Mouse (Mus musculus) G1E (cell line): ENCODE measurements around the gene Tprkb.

ENCODE experiments used
- CTCF ChIP-seq: IDR thresholded peaks from 2 replicates; pipeline ENCODE4 v1.5.1; 2012; ENCODE audit warnings: low read depth, low read length, inconsistent platforms, mixed read lengths
- GATA1 ChIP-seq: IDR thresholded peaks from 2 replicates; pipeline ENCODE4 v1.6.1; 2012; ENCODE audit warnings: borderline replicate concordance, low read length, inconsistent platforms, mixed read lengths
- TAL1 ChIP-seq: conservative IDR thresholded peaks from 2 replicates; pipeline ENCODE4 v1.6.1; 2012; ENCODE audit warnings: low read depth, low read length, inconsistent platforms, mixed read lengths

- TF ChIP-seq CTCF = no peak
- no peak for TF ChIP-seq GATA1
- no peak for TF ChIP-seq TAL1
Observed at GRCm38 (mm10) chr6:85919401-85919800, 7.7 kb downstream of the Tprkb start.
